Mouse (Mus musculus): ENCODE results near the gene Creb3l1. TPM values are rescaled to one million over a fixed set of nuclear protein-coding genes. Genes with fewer than 3 reads are reported as not detected.

Gene Creb3l1
- polyA plus RNA-seq, 1 experiment from 2014 or later = 3.4 TPM

DNA sequence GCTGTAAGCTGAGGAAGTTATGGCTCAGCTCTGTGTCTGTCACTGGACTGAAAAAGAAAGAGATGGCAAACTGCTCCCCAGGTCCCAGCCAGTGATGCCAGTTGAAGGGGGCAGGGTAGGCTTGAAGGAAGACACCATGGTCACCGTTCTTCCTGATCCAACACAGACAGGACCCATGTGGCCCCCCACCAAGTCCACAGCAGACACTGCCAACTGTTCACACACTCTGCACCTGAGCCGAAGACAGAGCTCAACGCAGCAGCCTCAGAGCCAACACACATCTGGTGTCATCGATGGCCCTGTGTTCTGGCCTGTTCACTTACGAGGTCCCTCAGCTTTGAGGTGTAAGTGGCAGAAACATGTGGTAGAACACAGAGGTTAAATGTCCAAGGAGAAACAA, 63.8 kb downstream of the Creb3l1 start:
- no peaks in the 10 kb centered on the region for H3K9me3 ChIP-seq (replicated peaks)
- ATAC-seq (ENCODE audit: low FRiP score) = no peak
- H3K4me2 ChIP-seq = no peak overlapping the region
- H3K36me3 ChIP-seq = no peaks in the 10 kb centered on the region
- peaks cover 58% of the 10 kb centered on the region for H3K4me1 ChIP-seq
- 81% methylated on average over 5 of the region's 5 CpGs for WGBS
- H3K27ac ChIP-seq (replicated peaks) = no peak overlapping the region
- H3K27me3 ChIP-seq (replicated peaks) = 0 out of 2 replicates have a peak, but pooled peaks cover 4% of the 10 kb centered on the region
- H3K4me3 ChIP-seq (replicated peaks) = no peak overlapping the region
- H3K9ac ChIP-seq (replicated peaks) = no peak overlapping the region; the same call in 1 of the 2 replicates

DNA sequence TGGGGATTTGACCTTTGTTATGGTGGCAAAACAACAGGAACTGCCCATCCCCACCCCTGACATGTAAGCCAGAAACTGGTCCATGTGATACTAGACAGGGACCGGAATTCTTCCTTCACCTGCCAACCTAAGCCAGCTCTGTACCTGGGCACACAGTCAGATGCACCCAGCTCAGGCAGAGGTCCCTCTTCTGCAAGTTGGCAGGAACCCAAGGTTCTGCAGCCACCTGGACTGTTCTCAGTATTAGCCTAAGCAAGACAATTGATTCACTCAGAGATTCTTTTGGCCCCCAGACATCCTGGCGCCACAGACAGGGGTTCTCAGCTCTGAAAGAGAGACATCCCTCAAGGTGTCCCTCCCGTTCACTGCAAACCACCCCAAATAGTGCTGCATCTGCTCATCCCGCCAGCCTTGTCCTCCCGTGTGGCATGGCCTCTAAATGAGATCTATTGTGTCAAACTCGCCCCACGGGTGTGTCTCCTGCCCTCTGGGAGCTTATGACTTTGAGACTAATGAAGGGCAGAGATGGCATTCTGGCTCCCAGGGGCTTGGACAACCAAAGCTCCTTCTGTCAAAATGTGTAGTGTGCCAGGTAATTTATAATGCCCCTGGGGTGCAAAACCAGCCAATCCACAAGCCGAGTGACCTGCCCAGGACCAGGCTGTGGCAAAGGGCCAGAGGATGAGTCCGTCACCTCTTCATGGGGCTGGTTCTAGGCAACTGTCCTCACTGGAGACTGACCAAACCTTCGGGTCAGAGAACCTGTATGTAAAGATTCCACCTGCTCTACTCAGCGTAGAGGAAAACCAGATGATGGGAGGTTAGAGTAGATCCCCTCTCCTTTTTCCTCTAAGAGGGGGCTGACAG, 64.5 kb downstream of the Creb3l1 start:
- 55% methylated on average over 11 of the region's 11 CpGs for WGBS
- Histone ChIP-seq H3K27me3 (replicated peaks) (no peaks in the 10 kb centered on the region), H3K4me2 (no peak overlapping the region), H3K36me3 (no peaks in the 10 kb centered on the region), H3K27ac (replicated peaks) (no peak overlapping the region), H3K9ac (replicated peaks) (no peak overlapping the region; the same call in 1 of the 2 replicates), H3K4me3 (replicated peaks) (no peak overlapping the region), H3K9me3 (replicated peaks) (no peaks in the 10 kb centered on the region), H3K4me1 (peaks cover 63% of the 10 kb centered on the region)
- ATAC-seq (ENCODE audit: low FRiP score) = no peak

DNA sequence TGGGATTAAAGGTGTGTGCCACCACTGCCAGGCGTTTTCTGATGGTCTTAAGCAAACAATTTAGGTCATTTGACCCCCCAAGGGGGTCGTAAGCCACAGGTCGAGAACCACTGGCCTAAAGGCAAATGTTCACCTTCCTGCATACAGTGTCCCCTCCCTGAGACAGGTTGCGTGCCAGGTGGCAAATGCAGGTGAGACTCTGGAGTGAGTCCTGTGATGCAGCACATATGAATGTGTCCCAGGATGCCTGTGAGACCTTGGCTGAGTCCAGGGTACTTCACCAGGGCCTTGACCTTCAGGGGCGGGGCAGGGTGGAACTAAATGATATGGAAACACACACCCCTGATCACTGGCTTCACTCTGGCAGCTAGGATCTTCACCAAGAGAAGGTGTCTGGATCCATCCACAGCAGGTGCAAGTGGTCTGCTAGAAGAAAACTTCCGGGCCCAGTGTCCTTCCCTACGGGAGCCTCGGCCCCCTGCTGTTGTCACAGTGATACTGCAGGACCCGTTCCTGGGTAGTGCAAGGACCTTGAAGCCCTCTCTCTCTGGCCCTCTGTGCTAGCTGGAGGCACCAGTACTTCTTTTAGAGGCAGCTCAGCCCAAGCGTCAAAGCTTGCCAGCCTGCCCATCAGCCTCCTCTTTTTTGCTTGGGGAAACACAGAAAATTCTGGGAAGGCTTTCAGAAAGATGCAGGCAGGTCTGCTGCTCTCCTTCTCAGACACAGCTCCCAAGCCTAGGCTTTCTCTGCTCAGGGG, 65.4 kb downstream of the Creb3l1 start:
- H3K36me3 ChIP-seq = no peaks in the 10 kb centered on the region
- 49% methylated on average over 10 of the region's 10 CpGs for WGBS
- no peak overlapping the region for H3K4me2 ChIP-seq
- no peak for ATAC-seq (ENCODE audit: low FRiP score)
- no peaks in the 10 kb centered on the region for H3K27me3 ChIP-seq (replicated peaks)
- no peak overlapping the region for H3K9ac ChIP-seq (replicated peaks)
- H3K9me3 ChIP-seq (replicated peaks) = no peaks in the 10 kb centered on the region
- no peak overlapping the region for H3K4me3 ChIP-seq (replicated peaks)
- H3K27ac ChIP-seq (replicated peaks) = no peak overlapping the region
- H3K4me1 ChIP-seq = peaks cover 66% of the 10 kb centered on the region

DNA sequence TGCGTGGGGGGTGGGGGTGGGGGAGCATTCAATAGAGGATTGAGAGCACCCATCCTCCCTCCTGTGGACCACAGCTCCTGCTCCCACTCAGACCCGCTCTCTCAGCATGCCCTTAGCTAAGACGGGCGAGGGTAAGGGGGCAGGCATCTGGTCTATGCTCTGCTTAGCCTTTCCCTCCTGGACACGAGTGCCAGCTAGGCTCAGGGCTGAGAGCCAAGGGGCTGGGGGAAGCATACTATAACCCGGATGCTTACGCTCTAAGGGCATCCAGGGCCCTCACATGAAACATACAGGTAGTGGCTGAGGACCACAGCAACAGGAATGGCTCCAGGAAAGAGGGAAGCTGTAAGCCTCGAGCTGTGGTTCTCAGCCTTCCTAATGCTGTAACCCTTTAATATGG, 66.3 kb downstream of the Creb3l1 start:
- no peaks in the 10 kb centered on the region for H3K27me3 ChIP-seq (replicated peaks)
- H3K9me3 ChIP-seq (replicated peaks) = no peaks in the 10 kb centered on the region
- H3K36me3 ChIP-seq = no peaks in the 10 kb centered on the region
- WGBS = 83% methylated on average over 8 of the region's 8 CpGs
- no peak overlapping the region for H3K4me2 ChIP-seq
- no peak overlapping the region for H3K27ac ChIP-seq (replicated peaks)
- peaks cover 72% of the 10 kb centered on the region for H3K4me1 ChIP-seq
- no peak overlapping the region for H3K9ac ChIP-seq (replicated peaks)
- ATAC-seq (ENCODE audit: low FRiP score) = no peak
- no peak overlapping the region for H3K4me3 ChIP-seq (replicated peaks)

DNA sequence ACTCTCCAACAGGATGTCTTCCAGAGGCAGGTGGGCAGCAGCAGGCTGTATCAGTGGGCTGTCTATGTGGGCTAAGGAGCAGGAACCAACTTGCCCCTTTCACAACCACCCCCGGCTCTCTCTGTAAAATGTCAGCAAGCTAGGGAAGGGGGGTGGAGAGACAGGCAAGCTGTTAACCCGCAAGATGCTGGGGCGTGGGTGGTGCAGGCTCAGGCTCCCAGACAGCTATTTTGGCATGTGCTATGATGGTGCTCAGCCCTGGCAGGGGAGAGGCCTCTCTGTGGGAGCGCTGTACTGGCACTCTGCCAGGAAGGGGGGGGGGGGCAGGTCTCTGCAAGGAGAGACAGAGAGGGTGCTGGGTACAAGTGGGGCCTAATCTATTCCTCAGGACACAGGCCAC, 67.2 kb downstream of the Creb3l1 start:
- 0 out of 2 replicates have a peak overlapping the region, but pooled peaks have one; percentile 13 for H3K27ac ChIP-seq (replicated peaks)
- H3K9ac ChIP-seq (replicated peaks) = no peak overlapping the region
- no peak overlapping the region for H3K4me2 ChIP-seq
- no peaks in the 10 kb centered on the region for H3K36me3 ChIP-seq
- ATAC-seq (ENCODE audit: low FRiP score) = no peak
- peaks cover 63% of the 10 kb centered on the region for H3K4me1 ChIP-seq
- no peak overlapping the region for H3K4me3 ChIP-seq (replicated peaks)
- H3K9me3 ChIP-seq (replicated peaks) = no peaks in the 10 kb centered on the region
- WGBS = 33% methylated on average over 4 of the region's 4 CpGs
- no peaks in the 10 kb centered on the region for H3K27me3 ChIP-seq (replicated peaks)

DNA sequence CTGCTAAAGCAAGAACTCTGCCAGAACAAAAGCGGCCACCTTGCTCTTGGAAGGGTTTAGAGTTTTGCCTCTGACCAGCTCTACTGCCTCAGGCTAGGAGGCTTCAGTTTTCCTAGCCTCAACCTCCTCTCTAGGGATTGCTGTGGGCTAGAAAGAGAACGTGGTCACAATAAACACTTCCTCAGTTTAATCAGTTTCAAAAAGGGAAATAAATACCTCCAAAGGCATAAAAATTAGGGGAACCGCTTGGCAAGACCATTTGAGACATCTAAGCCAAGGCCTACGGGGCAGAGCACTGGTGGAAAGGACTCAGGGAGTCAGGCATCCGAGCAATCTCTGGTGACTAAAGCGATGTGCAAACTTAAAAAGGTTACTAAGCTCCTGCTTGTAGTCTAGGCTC, 68.4 kb downstream of the Creb3l1 start:
- no peak for ATAC-seq (ENCODE audit: low FRiP score)
- Histone ChIP-seq H3K27ac (replicated peaks) (no peak overlapping the region), H3K36me3 (no peaks in the 10 kb centered on the region), H3K4me2 (no peak overlapping the region), H3K4me1 (peaks cover 51% of the 10 kb centered on the region), H3K4me3 (replicated peaks) (no peak overlapping the region), H3K9ac (replicated peaks) (no peak overlapping the region), H3K27me3 (replicated peaks) (no peaks in the 10 kb centered on the region), H3K9me3 (replicated peaks) (no peaks in the 10 kb centered on the region)
- WGBS = 82% methylated on average over 6 of the region's 6 CpGs

DNA sequence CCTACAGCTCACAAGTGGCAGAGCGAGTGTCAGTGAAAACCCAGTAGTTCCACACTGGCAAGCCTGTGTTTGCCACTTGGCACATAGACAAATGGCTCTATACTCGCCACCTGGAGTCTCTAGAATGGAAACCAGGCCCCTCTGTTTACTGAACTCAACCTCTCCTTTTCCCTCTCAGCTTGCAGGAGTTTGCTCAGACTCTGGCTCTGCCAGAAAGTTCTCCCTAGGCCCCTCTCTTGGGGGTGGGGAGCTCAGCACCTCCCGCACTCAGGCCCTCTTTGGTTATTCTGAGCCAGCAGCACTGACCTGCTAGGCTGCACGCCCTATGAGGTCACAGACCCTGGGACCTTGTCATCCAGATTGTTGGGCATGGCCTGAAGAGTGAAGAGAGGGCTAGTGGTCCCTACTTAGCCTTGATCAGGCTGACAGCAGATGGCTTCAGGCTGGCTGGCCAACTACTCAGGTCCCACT, 69.1 kb downstream of the Creb3l1 start:
- no peak overlapping the region for H3K27ac ChIP-seq (replicated peaks)
- WGBS = 74% methylated on average over 4 of the region's 4 CpGs
- H3K4me1 ChIP-seq = peaks cover 54% of the 10 kb centered on the region
- no peaks in the 10 kb centered on the region for H3K27me3 ChIP-seq (replicated peaks)
- no peak overlapping the region for H3K4me2 ChIP-seq
- no peaks in the 10 kb centered on the region for H3K36me3 ChIP-seq
- no peak for ATAC-seq (ENCODE audit: low FRiP score)
- H3K9me3 ChIP-seq (replicated peaks) = no peaks in the 10 kb centered on the region
- no peak overlapping the region for H3K9ac ChIP-seq (replicated peaks)
- no peak overlapping the region for H3K4me3 ChIP-seq (replicated peaks)

DNA sequence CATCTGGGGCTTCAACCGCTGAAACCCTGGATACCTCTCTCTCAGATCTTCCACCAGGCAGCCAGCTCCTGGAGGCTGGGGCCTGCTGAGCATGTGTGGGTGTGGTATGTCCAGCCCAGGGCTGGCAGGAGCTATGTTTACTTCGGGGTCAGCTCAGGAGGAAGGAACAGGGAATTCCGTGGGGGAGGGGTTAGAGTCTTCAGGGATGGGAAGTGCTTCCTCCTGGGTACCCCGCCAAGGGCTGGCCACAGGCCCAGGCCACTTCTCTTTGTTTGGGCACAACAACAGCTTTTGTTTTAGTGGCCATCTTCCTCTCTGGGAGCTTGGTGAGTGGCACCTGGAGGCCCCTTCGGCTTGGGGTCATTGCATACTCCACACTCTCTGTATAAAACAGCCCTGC, 70.5 kb downstream of the Creb3l1 start:
- no peak overlapping the region for H3K4me3 ChIP-seq (replicated peaks)
- 22% methylated on average over 5 of the region's 5 CpGs for WGBS

DNA sequence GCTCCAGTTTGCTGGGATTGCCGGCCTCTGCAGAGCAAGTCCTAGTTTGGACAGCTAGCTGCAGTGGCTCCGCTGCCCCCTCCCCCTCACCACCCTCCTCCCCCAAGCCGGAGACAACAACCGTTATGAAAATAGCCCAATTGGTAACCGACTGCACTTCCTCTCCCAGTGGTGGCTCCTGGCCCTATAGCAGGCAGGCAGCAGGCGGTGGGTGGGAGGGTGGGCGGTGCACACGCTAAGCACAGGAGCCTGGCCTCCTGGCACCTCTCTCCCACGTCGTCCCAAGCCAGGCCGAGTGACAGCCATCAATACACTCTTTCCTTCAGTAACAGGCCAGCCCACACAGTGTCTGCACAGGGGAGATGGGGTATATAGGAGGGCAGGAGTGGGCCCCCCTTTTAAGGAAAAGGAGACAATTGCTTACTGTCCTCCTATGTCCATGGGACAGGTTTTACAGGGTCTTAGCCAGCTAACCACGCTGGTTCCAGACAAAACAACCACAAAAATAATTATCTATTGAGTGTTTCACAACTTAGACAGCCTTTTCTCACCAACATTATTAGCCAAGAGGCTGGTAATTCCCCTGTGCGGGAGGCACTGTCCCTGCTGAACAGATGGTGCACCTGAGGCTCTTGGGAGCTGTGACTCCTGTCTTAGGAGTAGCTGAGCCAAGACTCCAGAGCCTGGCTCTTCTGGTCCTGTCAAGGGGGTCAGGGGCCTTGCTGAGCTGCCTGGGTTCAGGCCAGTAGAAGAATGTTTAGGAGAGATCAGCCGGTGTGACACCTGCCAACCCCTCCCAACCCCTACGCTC, 73.8 kb downstream of the Creb3l1 start:
- Histone ChIP-seq H3K4me3 (replicated peaks) (no peak overlapping the region), H3K4me2 (peak overlapping the region; percentile 29), H3K9ac (replicated peaks) (0 out of 2 replicates have a peak overlapping the region, but pooled peaks have one; percentile 4), H3K9me3 (replicated peaks) (no peaks in the 10 kb centered on the region), H3K27ac (replicated peaks) (peak overlapping the region; percentile 67), H3K27me3 (replicated peaks) (no peaks in the 10 kb centered on the region), H3K36me3 (no peaks in the 10 kb centered on the region), H3K4me1 (peaks cover 62% of the 10 kb centered on the region)
- peak; percentile 35 for ATAC-seq (ENCODE audit: low FRiP score)
- 16% methylated on average over 15 of the region's 15 CpGs for WGBS

More for the DNA sequence above, 70.5 kb downstream of the Creb3l1 start:
- H3K9ac ChIP-seq (replicated peaks) = no peak overlapping the region
- peaks cover 54% of the 10 kb centered on the region for H3K4me1 ChIP-seq
- H3K4me2 ChIP-seq = no peak overlapping the region
- ATAC-seq (ENCODE audit: low FRiP score) = no peak; the same call in 1 of the 2 replicates
- H3K27me3 ChIP-seq (replicated peaks) = no peaks in the 10 kb centered on the region
- H3K36me3 ChIP-seq = no peaks in the 10 kb centered on the region
- peak overlapping the region; percentile 45; the same call in 1 of the 2 replicates for H3K27ac ChIP-seq (replicated peaks)
- no peaks in the 10 kb centered on the region for H3K9me3 ChIP-seq (replicated peaks)

DNA sequence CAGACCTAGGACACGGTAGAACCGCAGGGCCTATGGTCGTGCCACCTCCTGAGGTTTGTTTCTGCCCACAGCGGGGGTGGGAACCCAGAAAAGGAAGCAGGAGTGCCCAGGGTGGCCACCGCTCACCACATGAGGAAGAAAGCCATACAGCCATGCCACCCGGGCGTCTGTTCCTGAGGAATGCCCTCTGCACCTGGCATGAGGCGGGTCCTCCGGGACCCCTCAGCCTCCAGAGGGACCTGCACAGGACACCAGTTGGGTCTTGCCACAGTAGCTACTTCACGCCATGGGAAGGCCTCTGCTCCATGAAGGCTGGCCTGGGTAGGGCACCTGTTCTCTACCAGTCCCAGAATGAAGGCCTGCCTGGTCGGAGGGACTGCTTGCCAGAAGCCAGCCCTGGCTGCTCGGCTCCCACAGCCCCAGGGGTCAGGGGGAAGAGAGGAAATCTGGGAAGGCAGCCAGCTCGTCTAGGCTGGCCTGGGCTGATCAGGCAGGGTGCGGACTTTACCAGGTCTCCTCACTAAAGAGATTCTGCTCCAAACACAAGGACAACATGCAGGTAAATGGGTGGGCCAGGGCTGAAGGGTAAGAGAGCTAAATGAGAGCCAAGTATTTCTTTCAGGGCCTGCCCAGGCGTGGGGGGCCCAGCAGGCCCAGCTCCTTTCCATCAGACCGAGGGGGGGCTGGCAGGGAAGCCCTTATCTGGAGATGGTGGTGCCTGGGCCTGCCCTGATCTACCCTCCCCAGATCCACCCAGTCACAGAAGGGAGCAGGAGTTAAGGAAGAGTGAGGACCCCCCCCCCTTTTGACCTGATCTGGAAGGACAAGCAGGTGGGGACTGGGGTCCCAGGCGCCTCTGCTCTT, 74.7 kb downstream of the Creb3l1 start:
- no peaks in the 10 kb centered on the region for H3K27me3 ChIP-seq (replicated peaks)
- WGBS = 68% methylated on average over 17 of the region's 17 CpGs
- peaks cover 63% of the 10 kb centered on the region for H3K4me1 ChIP-seq
- no peaks in the 10 kb centered on the region for H3K36me3 ChIP-seq
- ATAC-seq (ENCODE audit: low FRiP score) = 0 out of 2 replicates have a peak, but pooled peaks have one; percentile 15
- H3K9ac ChIP-seq (replicated peaks) = 0 out of 2 replicates have a peak overlapping the region, but pooled peaks have one; percentile 4
- peak overlapping the region; percentile 29 for H3K4me2 ChIP-seq
- peak overlapping the region; percentile 67 for H3K27ac ChIP-seq (replicated peaks)
- H3K9me3 ChIP-seq (replicated peaks) = no peaks in the 10 kb centered on the region
- no peak overlapping the region for H3K4me3 ChIP-seq (replicated peaks)

All from neural tube, embryonic 15.5 days (tissue).